Mouse (Mus musculus) monocyte, adult 5-6 weeks (primary cell): ENCODE results near the gene Mucl1. TPM values are rescaled to one million over a fixed set of nuclear protein-coding genes. Genes with fewer than 3 reads are reported as not detected.
"Not testable (repeated sequence)": the region's sequence is repeated elsewhere in the genome, so short reads cannot be mapped to it uniquely, and the experiment has no call there.

Experiments
- ATAC-seq: fragments of 153-309, 156-312 bp; replicated peaks from 2 replicates; pipeline ENCODE4 v1.8.0; 2017; ENCODE audit warnings: mild to moderate bottlenecking; ENCODE audit not compliant: low TSS enrichment, insufficient number of reproducible peaks, severe bottlenecking, poor library complexity, low FRiP score
- total RNA-seq: library from RNA; stranded (forward); fragments of 200-1000, 200-491, 200-594 nt; gene quantifications from 3 replicates; pipeline ENCODE4 v1.2.3, GENCODE M21; 2017

The Mucl1 gene
- total RNA-seq, result not detected in 3 replicates

DNA sequence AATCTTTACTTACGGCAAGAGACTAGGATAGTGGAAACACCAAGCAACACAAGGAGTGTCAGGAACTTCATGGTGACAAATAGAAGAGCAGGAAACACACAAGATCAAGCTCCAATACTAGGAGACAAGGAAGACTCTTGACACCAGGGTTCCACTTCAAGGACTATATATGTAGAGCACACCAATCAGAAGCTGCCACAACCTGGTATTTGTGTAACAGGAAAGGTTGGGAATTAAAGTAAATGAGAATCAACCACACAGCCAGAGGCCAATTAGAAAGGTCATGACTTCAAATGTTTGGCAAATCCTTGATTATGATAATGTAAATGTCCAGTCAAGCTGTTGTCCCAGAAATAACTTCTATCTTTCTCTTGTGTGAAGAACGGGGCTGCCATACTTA is at the start of gene Mucl1:
Gene Mucl1 (minus strand): TSS at position 101 of the 400 bp plus-strand sequence.
- no peak for ATAC-seq

GRCm38 (mm10) chr15:103766836-103767235 is 11.6 kb upstream of the Mucl1 start:
- ATAC-seq, result not testable (repeated sequence)

- not testable (repeated sequence) for ATAC-seq
These were observed 38.4 kb downstream of the Mucl1 start for GRCm38 (mm10) chr15:103716861-103717260.

Other genes with a start within 250 kb of the Mucl1 start
- gene Ppp1r1a, start 217.5 kb downstream of the Mucl1 start, total RNA-seq, result not detected in 3 replicates
- gene Glycam1, start 190.4 kb downstream of the Mucl1 start, total RNA-seq, result not detected in 3 replicates
- gene Mucl2, start 143.8 kb upstream of the Mucl1 start, total RNA-seq, result not detected in 3 replicates